Mouse (Mus musculus): ENCODE measurements around the gene Scube3.
"Not testable (repeated sequence)": the region's sequence is repeated elsewhere in the genome, so short reads cannot be mapped to it uniquely, and the experiment has no call there.

The Scube3 gene

GRCm38 (mm10) chr17:28180331-28180730 lies 38.4 kb downstream of the Scube3 start:
- DNase-seq: peak; percentile 51

- no peak for DNase-seq
These were observed 39.0 kb downstream of the Scube3 start for GRCm38 (mm10) chr17:28180783-28181544.

- DNase-seq: peak; percentile 36
These were observed 43.2 kb downstream of the Scube3 start for GRCm38 (mm10) chr17:28184971-28185638.

- DNase-seq: no peak
These were observed 46.4 kb downstream of the Scube3 start for GRCm38 (mm10) chr17:28188313-28188712.

- DNase-seq: no peak
These were observed 50.8 kb downstream of the Scube3 start for GRCm38 (mm10) chr17:28192754-28193153.

- DNase-seq: no peak
These were observed 51.6 kb downstream of the Scube3 start for GRCm38 (mm10) chr17:28193559-28193958.

GRCm38 (mm10) chr17:28195033-28195432 lies 53.1 kb downstream of the Scube3 start:
- DNase-seq: no peak

- peak; percentile 39 for DNase-seq
These were observed 55.7 kb downstream of the Scube3 start for GRCm38 (mm10) chr17:28197646-28198045.

GRCm38 (mm10) chr17:28201982-28202381 lies 60.0 kb downstream of the Scube3 start:
- no peak for DNase-seq

GRCm38 (mm10) chr17:28204052-28204720 lies 62.2 kb downstream of the Scube3 start:
- peak; percentile 53 for DNase-seq

GRCm38 (mm10) chr17:28205443-28205842 lies 63.5 kb downstream of the Scube3 start:
- no peak for DNase-seq

- no peak for DNase-seq
These were observed 65.2 kb downstream of the Scube3 start for GRCm38 (mm10) chr17:28207092-28207491.

GRCm38 (mm10) chr17:28207591-28208313 lies 65.8 kb downstream of the Scube3 start, which contains the start of gene Def6:
Gene Def6 (plus strand): TSS chr17:28207778.
- peak; percentile 85 for DNase-seq

GRCm38 (mm10) chr17:28208314-28208612 lies 66.3 kb downstream of the Scube3 start:
- no peak for DNase-seq

GRCm38 (mm10) chr17:28209457-28210110 lies 67.6 kb downstream of the Scube3 start:
- DNase-seq: no peak

GRCm38 (mm10) chr17:28211921-28212341 lies 70.0 kb downstream of the Scube3 start:
- peak; percentile 34 for DNase-seq

- no peak for DNase-seq
These were observed 70.5 kb downstream of the Scube3 start for GRCm38 (mm10) chr17:28212391-28212790.

GRCm38 (mm10) chr17:28213236-28213635 lies 71.3 kb downstream of the Scube3 start:
- DNase-seq: no peak

- DNase-seq: no peak
These were observed 74.8 kb downstream of the Scube3 start for GRCm38 (mm10) chr17:28216791-28217190.

- DNase-seq: peak; percentile 83
These were observed 76.0 kb downstream of the Scube3 start for GRCm38 (mm10) chr17:28217721-28218649.

GRCm38 (mm10) chr17:28222463-28222862 lies 80.5 kb downstream of the Scube3 start:
- not testable (repeated sequence) for DNase-seq
